Mouse (Mus musculus): ENCODE data around the gene Rcsd1. TPM values are rescaled to one million over a fixed set of nuclear protein-coding genes. Genes with fewer than 3 reads are reported as not detected.
A peak's percentile ranks its signal among the peaks of the same experiment; 100 is the strongest.

Gene Rcsd1
- polyA plus RNA-seq (2015; fragmentation: Nextera tagmentation; extraction: Ambion mirVana): 90.4 and 98.4 TPM in 2 replicates

DNA sequence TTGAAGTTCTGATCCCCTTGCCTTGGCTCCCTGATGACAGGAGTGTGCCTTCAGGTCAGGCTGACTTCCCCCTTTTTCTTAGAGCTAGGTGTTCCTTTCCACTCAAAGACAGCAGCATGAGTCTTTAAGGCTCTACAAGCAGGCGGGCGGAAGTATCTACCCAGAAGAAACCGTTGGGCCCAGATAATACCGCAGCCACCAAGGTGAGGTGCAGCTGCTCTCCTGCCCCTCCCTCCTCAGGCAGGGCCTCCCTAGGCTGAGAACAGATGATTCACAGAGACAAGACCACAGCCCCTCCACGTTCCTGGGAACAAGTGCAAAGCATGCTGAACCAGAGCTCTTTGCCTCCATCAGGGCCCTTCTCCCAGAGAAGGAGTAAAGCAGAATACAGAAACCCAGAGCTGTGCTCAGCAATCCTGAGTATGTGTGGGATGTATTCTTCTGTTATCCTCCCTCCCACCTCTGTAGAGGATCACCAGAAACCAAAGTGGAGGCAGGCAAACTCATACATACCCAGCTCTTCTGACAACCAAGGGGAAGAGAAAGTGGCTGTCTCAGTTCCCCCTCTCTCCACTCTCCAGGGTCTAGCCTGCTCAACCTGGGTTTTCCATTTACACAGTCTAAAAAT is at the start of gene Rcsd1:
Gene Rcsd1 (minus strand): TSS at position 129 of the 628 bp plus-strand sequence.
- Histone ChIP-seq H3K4me1 (replicated peaks) (peaks cover 44% of the 10 kb centered on the region), H3K27me3 (no peaks in the 10 kb centered on the region), H3K36me3 (no peaks in the 10 kb centered on the region), H3K9me3 (replicated peaks) (no peaks in the 10 kb centered on the region), H3K4me2 (peak within 1 kb of the TSS; percentile 68), H3K4me3 (peak within 1 kb of the TSS; percentile 93), H3K27ac (peak within 1 kb of the TSS; percentile 95), H3K9ac (peak within 1 kb of the TSS; percentile 91)
- no peak; the same call in 1 of the 2 replicates for ATAC-seq (replicated peaks; ENCODE audit: insufficient number of reproducible peaks, insufficient read depth, low FRiP score, low read depth)
- WGBS: 49% methylated on average over 5 of the region's 5 CpGs

DNA sequence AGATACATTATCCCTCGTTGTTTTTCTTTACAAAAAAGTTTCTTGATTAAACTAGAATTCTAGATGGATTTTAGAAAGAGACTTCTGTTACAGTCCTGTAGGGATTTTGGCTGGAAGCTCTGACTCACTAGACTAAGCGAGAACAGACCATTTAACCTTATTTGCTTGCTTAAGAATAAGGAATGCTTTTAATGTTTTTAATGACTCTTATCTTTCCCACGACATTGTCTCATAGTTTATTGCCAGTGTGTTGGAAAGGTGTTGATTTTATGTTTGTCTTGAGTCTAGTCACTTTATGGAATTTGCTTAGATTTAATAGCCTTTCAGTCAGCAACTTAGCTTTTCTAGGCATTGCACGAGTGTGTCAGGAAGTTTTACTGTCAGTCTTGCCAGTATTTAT is 45.6 kb upstream of the Rcsd1 start:
- ATAC-seq (replicated peaks; ENCODE audit: insufficient number of reproducible peaks, insufficient read depth, low FRiP score, low read depth): no peak
- H3K4me2 ChIP-seq: no peak overlapping the region
- peaks cover 19% of the 10 kb centered on the region for H3K4me1 ChIP-seq (replicated peaks)
- no peak overlapping the region for H3K4me3 ChIP-seq
- H3K9me3 ChIP-seq (replicated peaks): no peaks in the 10 kb centered on the region
- no peak overlapping the region for H3K27ac ChIP-seq
- H3K36me3 ChIP-seq: no peaks in the 10 kb centered on the region
- no peaks in the 10 kb centered on the region for H3K27me3 ChIP-seq
- H3K9ac ChIP-seq: no peak overlapping the region
- WGBS: 34% methylated on average over 4 of the region's 4 CpGs

DNA sequence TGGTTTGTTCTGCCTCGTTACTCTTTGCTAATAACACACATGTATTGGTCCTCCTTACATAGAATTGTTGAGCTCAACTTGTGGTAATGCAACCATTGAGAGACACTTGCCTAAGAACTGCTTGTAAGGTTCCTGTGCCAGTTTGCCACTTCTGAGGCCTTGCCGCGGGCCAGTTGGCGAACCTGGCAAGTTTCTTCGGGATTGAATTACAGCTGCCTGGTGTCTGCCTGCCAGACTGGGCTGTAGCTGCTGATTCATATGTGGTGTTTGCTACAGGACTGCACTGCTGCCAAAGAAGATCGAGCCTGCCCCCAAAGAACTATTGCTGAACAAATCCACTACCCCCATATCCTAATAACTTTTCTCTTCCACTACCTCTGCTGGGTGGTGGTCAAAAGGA is 44.6 kb upstream of the Rcsd1 start:
- H3K27ac ChIP-seq: no peak overlapping the region
- no peaks in the 10 kb centered on the region for H3K36me3 ChIP-seq
- 88% methylated on average over 6 of the region's 6 CpGs for WGBS
- no peak overlapping the region for H3K4me2 ChIP-seq
- no peaks in the 10 kb centered on the region for H3K27me3 ChIP-seq
- H3K9me3 ChIP-seq (replicated peaks): no peaks in the 10 kb centered on the region
- H3K9ac ChIP-seq: no peak overlapping the region
- H3K4me1 ChIP-seq (replicated peaks): peaks cover 21% of the 10 kb centered on the region
- ATAC-seq (replicated peaks; ENCODE audit: insufficient number of reproducible peaks, insufficient read depth, low FRiP score, low read depth): no peak
- H3K4me3 ChIP-seq: no peak overlapping the region

DNA sequence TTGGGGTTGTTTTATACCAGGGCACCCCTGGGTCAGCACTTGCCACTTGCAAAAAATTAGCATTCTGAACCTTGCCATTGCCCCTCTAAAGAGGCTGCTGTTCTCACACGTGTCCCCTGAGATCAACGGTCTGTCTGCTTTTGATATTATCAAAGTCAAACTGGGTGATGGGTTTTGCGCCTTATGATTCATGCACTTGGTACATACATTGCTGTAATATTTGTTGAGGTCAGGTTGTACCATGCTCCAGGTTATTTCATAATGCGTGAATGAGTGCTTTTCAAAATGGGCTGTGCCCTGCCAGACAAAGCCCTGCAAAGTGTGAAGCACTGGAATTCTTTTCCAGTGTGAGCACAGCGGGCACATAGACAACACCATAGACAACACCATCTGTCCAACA is 42.3 kb upstream of the Rcsd1 start:
- peaks cover 27% of the 10 kb centered on the region for H3K4me1 ChIP-seq (replicated peaks)
- no peak overlapping the region for H3K9ac ChIP-seq
- H3K9me3 ChIP-seq (replicated peaks): no peaks in the 10 kb centered on the region
- H3K27ac ChIP-seq: no peak overlapping the region
- no peak overlapping the region for H3K4me3 ChIP-seq
- H3K36me3 ChIP-seq: no peaks in the 10 kb centered on the region
- WGBS: 73% methylated on average over 5 of the region's 5 CpGs
- no peak for ATAC-seq (replicated peaks; ENCODE audit: insufficient number of reproducible peaks, insufficient read depth, low FRiP score, low read depth)
- no peaks in the 10 kb centered on the region for H3K27me3 ChIP-seq
- no peak overlapping the region for H3K4me2 ChIP-seq

DNA sequence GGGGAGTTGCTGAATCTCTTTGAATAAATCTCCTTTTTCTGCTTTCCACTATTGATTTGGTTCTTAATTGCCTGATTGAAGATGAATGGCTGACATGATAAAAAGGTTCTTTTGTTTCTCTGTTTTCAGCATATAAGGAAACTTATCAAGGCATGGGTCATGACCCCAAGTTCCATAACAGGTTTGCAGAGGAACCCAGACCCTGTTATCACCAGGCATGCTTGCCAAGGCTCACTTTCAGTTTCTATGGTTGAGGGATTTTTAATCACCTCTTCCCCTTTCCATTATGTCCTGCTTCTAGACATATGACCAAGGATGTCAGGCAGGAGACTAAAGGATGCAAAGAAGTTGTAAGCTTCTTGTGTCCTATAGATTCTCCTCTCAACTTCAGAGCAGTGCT is 41.6 kb upstream of the Rcsd1 start:
- Histone ChIP-seq H3K4me3 (no peak overlapping the region), H3K9me3 (replicated peaks) (no peaks in the 10 kb centered on the region)
- ATAC-seq (replicated peaks; ENCODE audit: insufficient number of reproducible peaks, insufficient read depth, low FRiP score, low read depth): no peak

DNA sequence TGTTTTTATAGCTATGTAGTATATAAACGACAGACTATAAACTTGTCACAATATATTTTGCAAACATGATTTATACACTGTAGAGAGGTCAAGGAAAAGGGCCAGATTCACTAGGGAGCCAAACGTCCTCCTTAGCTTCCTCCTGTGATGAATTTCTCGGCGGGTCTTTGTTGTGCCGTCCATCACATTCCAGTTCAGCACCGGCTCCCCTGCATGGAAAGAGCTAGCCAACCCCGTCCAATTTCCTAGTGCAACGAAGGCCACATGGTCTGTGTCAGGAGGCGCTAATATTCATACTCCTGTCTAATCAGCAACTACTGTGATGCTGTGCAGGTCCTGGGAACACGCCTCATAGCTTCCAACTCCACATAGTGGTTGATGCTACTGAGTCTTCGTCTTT is 38.5 kb upstream of the Rcsd1 start:
- WGBS: 22% methylated on average over 11 of the region's 11 CpGs
- ATAC-seq (replicated peaks; ENCODE audit: insufficient number of reproducible peaks, insufficient read depth, low FRiP score, low read depth): peak; percentile 66
- no peak overlapping the region for H3K9ac ChIP-seq
- no peak overlapping the region for H3K4me3 ChIP-seq
- peaks cover 25% of the 10 kb centered on the region for H3K4me1 ChIP-seq (replicated peaks)
- H3K36me3 ChIP-seq: no peaks in the 10 kb centered on the region
- no peak overlapping the region for H3K27ac ChIP-seq
- no peak overlapping the region for H3K4me2 ChIP-seq
- H3K27me3 ChIP-seq: no peaks in the 10 kb centered on the region
- H3K9me3 ChIP-seq (replicated peaks): no peaks in the 10 kb centered on the region

More for the DNA sequence above, 41.6 kb upstream of the Rcsd1 start:
- Histone ChIP-seq H3K27ac (no peak overlapping the region; the same call in 1 of the 2 replicates), H3K4me2 (no peak overlapping the region), H3K4me1 (replicated peaks) (peaks cover 27% of the 10 kb centered on the region), H3K9ac (no peak overlapping the region), H3K27me3 (no peaks in the 10 kb centered on the region), H3K36me3 (no peaks in the 10 kb centered on the region)

DNA sequence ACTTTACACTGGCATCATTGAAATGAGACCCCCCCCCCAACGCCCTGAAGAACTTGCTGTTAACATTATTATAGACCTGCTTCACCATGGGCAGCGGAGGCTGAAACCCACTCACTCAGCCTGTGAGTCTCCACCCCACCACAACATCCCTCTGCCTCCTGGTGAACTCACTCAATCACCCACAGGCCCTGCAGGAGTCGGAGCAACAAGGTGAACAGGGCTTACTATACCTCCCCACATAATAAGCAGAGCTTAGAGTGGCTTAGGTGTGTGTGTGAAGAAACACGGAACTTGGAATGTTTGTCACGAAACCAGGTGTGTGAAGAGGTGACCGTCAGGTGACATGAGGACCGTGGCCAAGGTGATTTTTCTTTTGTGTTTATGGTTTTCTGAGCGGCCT is 32.4 kb upstream of the Rcsd1 start:
- Histone ChIP-seq H3K4me3 (no peak overlapping the region), H3K4me1 (replicated peaks) (no peaks in the 10 kb centered on the region)
- 88% methylated on average over 8 of the region's 8 CpGs for WGBS

DNA sequence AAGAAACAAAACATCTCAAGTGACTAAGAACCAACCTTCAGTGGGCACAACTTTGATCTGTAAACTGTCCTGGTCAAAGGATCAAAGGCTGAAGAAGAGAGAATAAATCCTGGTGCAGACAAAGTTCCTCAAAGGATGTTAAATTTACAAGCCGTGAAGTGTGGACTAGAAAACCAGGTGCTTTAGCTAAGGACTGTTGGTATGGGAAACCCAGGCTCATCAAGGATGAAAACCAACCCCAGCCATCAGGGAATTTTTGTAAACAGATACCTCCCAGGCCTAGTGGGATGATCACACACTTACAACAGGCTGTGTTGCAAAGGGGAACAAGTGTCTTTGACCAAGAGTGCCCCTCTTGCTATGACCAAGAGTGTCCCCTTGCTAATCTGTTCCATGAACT is 29.4 kb upstream of the Rcsd1 start:
- Histone ChIP-seq H3K27ac (no peak overlapping the region), H3K4me3 (no peak overlapping the region), H3K9ac (no peak overlapping the region), H3K4me2 (no peak overlapping the region), H3K36me3 (no peaks in the 10 kb centered on the region), H3K9me3 (replicated peaks) (no peaks in the 10 kb centered on the region), H3K27me3 (no peaks in the 10 kb centered on the region), H3K4me1 (replicated peaks) (0 out of 2 replicates have a peak, but pooled peaks cover 2% of the 10 kb centered on the region)
- 83% methylated on average over 1 of the region's 1 CpGs for WGBS
- ATAC-seq (replicated peaks; ENCODE audit: insufficient number of reproducible peaks, insufficient read depth, low FRiP score, low read depth): no peak

More for the DNA sequence above, 32.4 kb upstream of the Rcsd1 start:
- Histone ChIP-seq H3K36me3 (no peaks in the 10 kb centered on the region), H3K27ac (no peak overlapping the region), H3K9me3 (replicated peaks) (no peaks in the 10 kb centered on the region), H3K9ac (no peak overlapping the region), H3K27me3 (no peaks in the 10 kb centered on the region), H3K4me2 (no peak overlapping the region)
- no peak for ATAC-seq (replicated peaks; ENCODE audit: insufficient number of reproducible peaks, insufficient read depth, low FRiP score, low read depth)

DNA sequence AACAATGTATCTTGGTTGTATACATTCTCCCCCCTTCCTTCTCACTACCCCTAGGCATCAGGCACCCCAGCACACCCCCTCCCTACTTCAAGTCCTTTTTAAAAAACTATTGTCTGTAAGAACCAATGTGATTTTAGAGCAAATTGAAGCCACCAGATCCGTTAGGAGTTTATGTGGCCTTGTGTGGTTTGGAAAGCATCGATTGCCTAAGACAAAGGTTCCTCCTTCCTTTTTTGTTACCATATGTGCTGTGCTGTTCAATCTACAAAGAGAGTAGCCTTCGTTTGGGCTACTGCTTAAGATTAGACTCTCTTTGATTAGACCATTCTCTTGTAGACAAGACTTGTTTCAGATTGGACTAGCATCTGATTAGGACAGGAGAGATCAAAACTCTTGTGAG is 28.3 kb upstream of the Rcsd1 start:
- Histone ChIP-seq H3K27ac (no peak overlapping the region), H3K36me3 (no peaks in the 10 kb centered on the region), H3K27me3 (no peaks in the 10 kb centered on the region), H3K4me2 (no peak overlapping the region), H3K9me3 (replicated peaks) (no peaks in the 10 kb centered on the region), H3K4me3 (no peak overlapping the region), H3K4me1 (replicated peaks) (0 out of 2 replicates have a peak, but pooled peaks cover 2% of the 10 kb centered on the region), H3K9ac (no peak overlapping the region)
- no peak for ATAC-seq (replicated peaks; ENCODE audit: insufficient number of reproducible peaks, insufficient read depth, low FRiP score, low read depth)
- 54% methylated on average over 3 of the region's 3 CpGs for WGBS

DNA sequence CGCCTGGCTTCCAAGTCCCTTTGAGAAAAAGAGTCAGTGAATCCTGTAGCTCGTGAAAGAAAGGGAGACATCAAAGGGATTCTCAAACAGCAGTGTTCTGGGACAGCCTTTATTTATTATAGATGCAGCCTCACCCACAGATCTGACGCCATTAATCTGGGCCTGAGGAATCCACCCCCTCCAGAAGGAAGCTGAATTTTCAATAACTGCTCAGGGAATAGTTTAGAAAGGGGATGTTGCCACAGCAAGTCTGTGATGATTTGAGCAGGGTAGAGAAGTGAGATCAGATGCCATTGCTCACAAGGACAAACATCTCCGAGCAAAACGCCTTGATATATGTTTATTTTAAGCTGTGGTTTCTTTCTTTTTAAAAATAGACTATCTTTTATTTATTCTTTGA is 27.9 kb upstream of the Rcsd1 start:
- no peak overlapping the region for H3K4me2 ChIP-seq
- H3K4me1 ChIP-seq (replicated peaks): 0 out of 2 replicates have a peak, but pooled peaks cover 2% of the 10 kb centered on the region
- H3K9me3 ChIP-seq (replicated peaks): no peaks in the 10 kb centered on the region
- ATAC-seq (replicated peaks; ENCODE audit: insufficient number of reproducible peaks, insufficient read depth, low FRiP score, low read depth): no peak
- no peak overlapping the region for H3K9ac ChIP-seq
- H3K27me3 ChIP-seq: no peaks in the 10 kb centered on the region
- WGBS: 55% methylated on average over 5 of the region's 5 CpGs
- H3K4me3 ChIP-seq: no peak overlapping the region
- H3K27ac ChIP-seq: no peak overlapping the region
- H3K36me3 ChIP-seq: no peaks in the 10 kb centered on the region

DNA sequence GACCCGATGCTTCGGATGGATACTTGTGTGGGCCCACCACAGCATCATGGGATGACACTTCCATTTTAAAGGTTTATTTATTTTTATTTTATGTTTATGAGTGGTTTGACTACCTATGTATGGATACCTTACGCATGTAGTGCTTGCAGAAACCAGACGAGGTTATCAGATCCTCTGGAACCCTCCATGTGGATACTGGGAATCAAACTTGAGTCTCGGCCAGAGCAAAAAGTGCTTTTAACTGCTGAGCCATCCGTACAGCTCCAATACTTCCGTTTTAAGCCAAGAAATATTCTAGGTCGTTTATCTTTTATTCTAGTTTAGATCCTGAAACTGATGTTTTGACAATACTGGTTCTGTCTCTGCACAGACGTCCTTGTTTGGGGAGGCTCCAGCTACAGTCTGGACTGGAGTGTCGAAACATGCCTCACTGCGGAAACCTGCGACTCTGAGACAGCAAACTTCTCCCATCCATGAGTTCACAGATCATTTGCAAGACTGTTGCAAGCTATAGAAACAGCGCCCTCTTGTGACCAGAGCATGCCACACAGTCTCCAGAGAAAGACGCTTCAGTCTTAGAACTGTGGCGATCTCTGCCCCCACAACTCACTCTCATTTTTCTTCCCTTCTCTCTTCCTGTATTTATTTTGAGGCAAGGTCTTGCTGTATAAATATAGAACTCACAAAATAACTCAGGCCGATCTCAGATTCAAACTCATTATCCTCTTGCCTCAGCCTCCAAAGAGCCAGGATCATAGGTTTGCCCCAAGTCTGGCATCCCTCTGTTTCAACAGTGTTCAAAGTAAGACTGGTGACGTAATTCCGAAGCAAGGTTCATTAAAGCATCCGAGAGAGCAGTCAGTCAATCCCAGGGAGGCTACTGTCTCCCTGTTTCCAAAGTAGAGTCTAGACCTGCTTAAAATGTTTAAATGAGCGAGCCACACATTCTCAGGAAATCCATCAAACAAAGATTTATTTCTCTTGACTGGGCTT is 26.6 kb upstream of the Rcsd1 start:
- H3K36me3 ChIP-seq: no peaks in the 10 kb centered on the region
- no peak overlapping the region for H3K4me3 ChIP-seq
- peak; percentile 77 for ATAC-seq (replicated peaks; ENCODE audit: insufficient number of reproducible peaks, insufficient read depth, low FRiP score, low read depth)
- H3K27me3 ChIP-seq: no peaks in the 10 kb centered on the region
- 0 out of 2 replicates have a peak, but pooled peaks cover 2% of the 10 kb centered on the region for H3K4me1 ChIP-seq (replicated peaks)
- H3K27ac ChIP-seq: no peak overlapping the region
- H3K9ac ChIP-seq: no peak overlapping the region
- peak overlapping the region; percentile 23; the same call in 1 of the 2 replicates for H3K4me2 ChIP-seq
- no peaks in the 10 kb centered on the region for H3K9me3 ChIP-seq (replicated peaks)
- 25% methylated on average over 20 of the region's 20 CpGs for WGBS

Measured in heart, embryonic 15.5 days (tissue).